Mouse (Mus musculus): ENCODE results near the gene Rpl18a.

The Rpl18a gene

GRCm38 (mm10) chr8:70879500-70879899, 17.7 kb downstream of the Rpl18a start:
- DNase-seq, result no peak

DNA sequence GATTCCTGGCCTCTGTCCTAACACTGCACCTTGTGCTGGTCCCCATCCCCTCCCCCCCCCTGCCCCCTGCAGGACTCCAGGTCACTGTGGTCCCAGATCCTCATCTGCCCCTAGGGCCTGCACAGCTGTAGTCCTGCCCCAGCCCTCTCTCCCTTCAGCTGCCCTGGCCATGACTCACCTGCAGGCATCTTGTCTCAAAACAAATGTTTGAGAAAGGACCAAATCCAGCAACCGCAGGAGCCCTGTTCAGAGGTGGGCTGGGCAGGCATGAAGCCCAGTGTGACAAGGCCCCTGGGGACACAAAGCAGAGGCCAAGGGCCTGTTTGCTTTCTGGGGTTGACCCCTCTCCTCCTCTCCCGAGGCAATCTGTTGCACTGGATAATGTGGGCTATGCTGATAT, 19.0 kb downstream of the Rpl18a start:
- no peak for DNase-seq

- no peak for DNase-seq
These were observed 20.8 kb downstream of the Rpl18a start for GRCm38 (mm10) chr8:70876382-70876781.

DNA sequence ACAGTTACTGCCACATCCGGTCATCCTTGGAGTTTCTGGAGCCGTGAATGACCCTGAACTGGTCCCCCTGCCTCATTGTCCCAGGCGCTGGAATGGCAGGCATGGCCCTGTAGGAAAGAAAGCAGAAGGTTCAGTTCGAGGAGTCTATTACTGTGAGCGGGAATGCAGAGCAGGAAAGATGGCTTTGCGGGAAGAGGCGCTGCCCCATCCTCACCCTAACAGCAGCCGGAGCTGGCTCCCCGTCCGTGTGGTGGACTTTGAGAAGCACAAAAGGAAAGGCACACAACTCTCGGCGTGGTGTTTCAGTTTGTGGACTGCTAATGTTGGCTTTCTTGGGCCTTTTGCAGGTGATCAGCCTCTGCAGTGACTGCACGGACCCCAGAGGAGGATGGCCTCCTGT, 22.8 kb downstream of the Rpl18a start:
- no peak for DNase-seq

- DNase-seq, result peak; percentile 96
These were observed 23.7 kb downstream of the Rpl18a start, which contains the start of gene Ccdc124 for GRCm38 (mm10) chr8:70873364-70873985. Gene Ccdc124, minus strand, starts transcription at chr8:70873935.

DNA sequence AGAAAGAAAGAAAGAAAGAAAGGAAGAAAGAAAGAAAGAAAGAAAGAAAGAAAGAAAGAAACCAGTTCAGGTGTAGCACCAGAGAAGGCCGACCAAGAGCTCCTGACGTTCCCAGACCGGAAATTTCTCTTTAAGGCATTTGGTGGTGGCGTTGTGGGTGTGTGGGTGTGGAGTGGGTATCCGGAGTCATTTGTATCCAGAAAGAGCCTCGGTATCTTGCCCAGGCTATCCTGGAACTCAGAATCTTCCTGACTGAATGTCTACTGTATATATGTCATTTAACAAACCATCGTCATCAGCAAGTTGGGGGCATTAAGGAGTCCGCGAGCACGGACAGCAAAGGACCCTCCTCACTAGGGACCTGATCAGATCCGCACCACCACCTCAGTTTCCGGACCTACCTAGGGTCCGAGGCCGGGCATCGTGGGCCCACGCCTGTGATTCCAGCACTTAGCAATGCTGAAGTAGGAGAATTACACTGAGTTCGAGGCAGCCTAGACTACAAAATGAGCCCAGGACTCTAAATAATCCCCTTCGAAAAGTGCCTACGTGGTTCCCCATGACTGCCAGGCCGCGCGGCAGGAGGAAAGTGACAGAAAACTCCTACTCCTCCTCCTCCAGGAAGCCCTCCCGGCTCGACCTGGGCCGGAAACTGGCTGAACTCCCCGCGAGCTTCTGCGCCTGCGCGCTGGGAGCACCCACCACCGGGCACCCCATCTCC, 24.4 kb downstream of the Rpl18a start:
- no peak for DNase-seq

GRCm38 (mm10) chr8:70871195-70871807, 25.9 kb downstream of the Rpl18a start:
- no peak for DNase-seq

DNA sequence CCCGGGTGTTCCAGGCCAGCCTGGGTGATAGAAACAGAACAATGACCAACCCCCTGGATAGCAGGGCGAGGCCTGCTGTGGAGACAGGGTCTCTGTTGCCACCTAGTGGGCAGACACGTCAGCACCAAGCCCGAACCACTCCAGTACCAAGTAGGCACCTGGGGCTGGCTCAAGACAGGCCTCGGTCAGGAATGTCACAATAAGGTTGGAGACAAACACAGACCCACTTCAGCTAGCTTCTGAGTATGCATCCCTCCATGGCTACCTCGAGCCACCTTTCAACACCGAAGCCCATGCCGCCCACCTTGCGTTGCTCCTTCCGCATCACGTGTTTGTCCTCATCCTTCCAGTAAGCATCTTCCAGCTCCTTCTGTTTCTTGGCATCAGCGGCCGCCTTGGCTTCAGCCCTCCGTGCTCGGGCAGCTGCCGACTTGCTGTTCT, 27.6 kb downstream of the Rpl18a start:
- DNase-seq, result peak; percentile 72

DNA sequence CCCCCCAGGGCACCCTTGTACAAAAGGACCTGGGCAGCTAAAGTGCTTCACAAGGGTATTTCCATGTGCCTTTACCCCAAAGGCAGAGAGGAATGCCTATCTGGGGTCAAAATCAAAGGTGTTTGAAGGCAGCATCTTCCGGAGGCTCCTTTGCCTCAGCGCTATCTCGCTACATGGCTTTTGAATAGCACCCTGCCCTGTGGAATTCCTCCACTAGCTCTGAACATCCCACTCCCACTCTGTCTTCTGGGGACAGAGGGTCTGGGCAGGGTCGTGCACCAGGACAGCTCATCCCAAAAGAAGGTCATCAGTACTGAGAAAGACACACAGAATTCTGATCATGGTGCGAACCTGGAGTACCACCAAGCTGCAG, 28.0 kb downstream of the Rpl18a start:
- DNase-seq, result no peak

GRCm38 (mm10) chr8:70868559-70869198, 28.5 kb downstream of the Rpl18a start:
- no peak for DNase-seq

DNA sequence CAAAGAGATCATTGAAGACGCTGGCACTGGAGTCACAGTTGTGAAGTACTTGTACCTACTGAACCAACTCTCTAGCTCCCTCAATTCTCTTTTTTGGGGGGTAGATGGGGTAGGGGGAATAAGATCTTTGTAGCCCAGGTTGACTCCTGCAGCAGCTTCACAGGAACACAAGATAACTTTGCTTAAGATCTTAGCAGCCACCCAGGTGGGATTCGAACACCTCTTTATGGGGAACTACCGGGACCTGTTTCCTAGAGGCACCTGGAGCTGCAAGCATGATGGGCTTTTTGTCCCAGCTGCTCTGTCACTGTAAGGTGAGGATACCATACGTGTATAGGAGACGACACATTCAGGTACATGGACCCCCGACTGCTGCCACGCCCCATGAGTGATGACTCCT, 30.6 kb downstream of the Rpl18a start:
- no peak for DNase-seq

DNA sequence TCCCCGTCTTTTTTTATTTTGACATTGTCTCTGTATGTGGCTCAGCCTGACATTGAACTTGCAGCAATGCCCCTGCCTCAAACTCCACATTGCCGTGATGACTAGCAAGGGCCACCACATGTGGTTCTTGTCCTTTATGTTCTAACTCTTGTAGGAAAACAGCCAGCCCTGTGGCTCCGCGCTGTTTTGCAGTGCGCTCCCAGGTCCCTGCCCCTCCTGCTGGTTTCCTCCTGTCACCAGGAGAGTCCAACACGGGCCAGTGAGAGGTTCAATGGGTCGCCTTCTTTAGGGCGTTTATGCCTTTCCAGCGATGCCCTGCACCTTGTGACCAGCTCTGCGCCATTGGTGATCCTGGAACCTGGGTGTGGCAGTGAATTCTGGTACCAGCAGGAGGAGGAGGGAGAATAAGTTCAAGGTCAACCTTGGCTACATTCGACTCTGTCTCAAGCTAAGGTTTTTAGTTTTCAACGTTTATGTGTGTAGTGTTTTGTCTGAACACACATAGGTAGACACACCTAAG, 31.2 kb downstream of the Rpl18a start:
- DNase-seq, result peak; percentile 40

- DNase-seq, result peak; percentile 99
These were observed 31.7 kb downstream of the Rpl18a start for GRCm38 (mm10) chr8:70865350-70866000.

- peak; percentile 49 for DNase-seq
These were observed 32.4 kb downstream of the Rpl18a start for GRCm38 (mm10) chr8:70864712-70865221.

- peak; percentile 55 for DNase-seq
These were observed 33.1 kb downstream of the Rpl18a start for GRCm38 (mm10) chr8:70863956-70864711.

DNA sequence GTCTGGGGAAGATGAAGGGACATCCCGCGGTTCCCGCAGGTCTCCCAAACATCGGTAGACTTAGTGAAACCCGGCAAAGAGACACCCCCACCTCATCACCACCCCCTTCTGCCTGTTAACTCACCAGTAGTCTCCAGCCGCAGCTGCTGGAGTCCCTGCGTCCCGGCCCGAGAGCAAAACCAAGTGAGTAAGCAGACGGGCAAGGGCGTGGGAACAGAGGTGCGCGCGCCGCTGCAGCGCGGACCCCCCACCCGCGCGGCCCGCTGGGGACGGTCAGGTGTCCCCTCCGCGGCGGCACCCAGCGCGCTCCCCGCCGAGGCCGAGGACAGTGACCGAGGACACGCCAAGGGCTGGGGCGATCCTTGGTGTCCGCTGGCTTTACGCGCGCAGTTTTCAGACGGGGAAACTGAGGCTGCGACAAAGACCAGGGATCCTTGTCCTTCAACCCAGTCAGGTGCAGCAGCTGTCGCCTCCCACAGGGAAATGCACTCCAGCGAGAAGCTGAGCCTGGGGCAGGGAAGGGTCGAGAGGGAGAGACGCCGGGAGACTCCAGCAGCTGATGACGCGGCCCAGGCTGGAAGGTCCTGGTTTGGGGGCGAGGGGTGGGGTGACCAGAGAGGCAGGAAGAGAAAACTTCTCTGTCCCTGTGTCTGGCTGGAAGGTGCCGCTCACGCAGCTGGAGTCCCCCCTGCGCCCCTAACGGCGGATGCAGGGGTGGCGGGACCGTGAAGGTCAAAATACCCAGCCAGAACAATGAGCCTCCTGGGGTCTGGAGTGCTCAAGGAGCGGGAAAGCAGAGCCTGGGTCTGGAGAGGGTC, 34.2 kb downstream of the Rpl18a start, which contains the start of gene Kcnn1:
Gene Kcnn1, minus strand, starts transcription at position 435 of the 818 bp plus-strand sequence.
- no peak for DNase-seq

GRCm38 (mm10) chr8:70857516-70857915, 39.7 kb downstream of the Rpl18a start:
- DNase-seq, result no peak

- DNase-seq, result peak; percentile 73
These were observed 40.5 kb downstream of the Rpl18a start for GRCm38 (mm10) chr8:70856541-70857197.

GRCm38 (mm10) chr8:70856028-70856427, 41.2 kb downstream of the Rpl18a start:
- no peak for DNase-seq

DNA sequence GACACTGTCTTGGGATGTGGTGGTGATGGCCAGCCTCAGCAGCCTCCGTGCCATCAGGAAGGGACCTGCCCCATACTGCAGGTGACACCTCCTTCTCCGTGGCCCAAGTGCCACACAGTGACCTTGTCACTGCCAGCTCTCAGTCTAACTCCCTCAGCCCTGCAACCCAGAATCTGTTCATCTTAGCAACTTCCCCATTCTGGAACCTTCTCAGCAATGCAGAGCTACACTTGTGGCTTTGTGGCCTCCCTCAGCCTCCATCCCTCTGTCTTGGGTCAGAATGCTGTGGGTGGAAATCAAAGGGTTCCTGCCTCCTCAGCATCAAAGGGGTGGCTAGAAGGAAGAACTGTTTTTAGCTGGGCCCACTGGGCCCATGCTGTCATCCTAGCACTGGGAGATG, 43.3 kb downstream of the Rpl18a start:
- DNase-seq, result no peak

Measured in right cerebral cortex, postnatal 4 days (tissue).